Mouse (Mus musculus): Measurements from ENCODE around the gene Lrpap1.

DNA sequence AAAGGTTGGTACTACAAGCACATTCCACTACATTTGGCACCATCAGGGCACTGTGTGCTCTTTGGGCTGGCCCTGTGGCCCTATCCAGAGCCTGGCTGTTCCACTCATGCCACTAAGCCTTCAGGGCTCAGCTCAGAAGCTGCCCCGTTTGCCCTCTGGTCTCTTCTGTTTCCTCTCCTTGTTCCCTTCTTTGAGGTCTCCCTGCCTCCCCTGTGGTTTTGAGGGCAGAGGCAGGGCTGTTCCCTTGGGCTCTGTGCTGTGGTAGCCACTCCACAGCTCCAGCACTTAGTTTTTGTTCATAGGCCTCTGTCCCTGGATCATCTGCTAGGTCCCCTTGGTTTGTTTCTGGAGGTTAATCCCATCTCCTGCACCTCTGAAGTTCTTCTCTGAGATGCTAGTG lies 37.3 kb upstream of the Lrpap1 start:
- TF ChIP-seq POLR2A (IDR thresholded peaks at IDR 0.05; ENCODE audit: insufficient read depth, low read depth, low read length) (no peak), EP300 (IDR thresholded peaks at IDR 0.05; ENCODE audit: insufficient read depth, low read depth, low read length) (no peak)

All from heart, adult 2 months (tissue).